Mouse (Mus musculus): ENCODE measurements around the gene Cby3. TPM values are rescaled to one million over a fixed set of nuclear protein-coding genes. Genes with fewer than 3 reads are reported as not detected.
A peak's percentile ranks its signal among the peaks of the same experiment; 100 is the strongest.
"Not testable (repeated sequence)": the region's sequence is repeated elsewhere in the genome, so short reads cannot be mapped to it uniquely, and the experiment has no call there.

The Cby3 gene
- polyA plus RNA-seq, 1 experiment from 2014 or later: 0.53 TPM

DNA sequence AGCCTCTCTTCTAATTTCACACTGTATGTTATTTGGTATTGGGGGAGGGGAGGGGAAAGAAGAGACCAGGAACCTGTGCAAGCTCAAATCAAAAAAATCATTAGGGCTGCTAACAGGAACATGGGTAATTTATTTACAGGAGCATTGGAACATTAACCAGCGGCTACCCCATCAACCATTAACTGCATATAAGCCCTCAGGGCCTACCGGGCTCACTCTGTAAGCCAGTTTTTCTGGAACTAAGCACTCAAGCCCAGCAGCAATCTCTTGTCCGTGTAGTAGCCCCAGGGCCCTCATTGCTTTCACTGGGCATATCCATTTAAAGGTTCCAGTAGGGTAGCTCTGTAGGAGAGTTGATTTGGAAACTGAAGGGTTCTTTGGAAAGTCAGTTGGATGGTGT lies 589 bp downstream of the Cby3 start:
- no peak for TF ChIP-seq EP300 (IDR thresholded peaks at IDR 0.05)
- TF ChIP-seq CTCF (IDR thresholded peaks at IDR 0.05): no peak
- H3K4me2 ChIP-seq (replicated peaks; ENCODE audit: low read depth, low read length): no peak overlapping the region
- no peaks in the 10 kb centered on the region for H3K4me1 ChIP-seq (ENCODE audit: insufficient read depth, low read depth, low read length)
- H3K27ac ChIP-seq (ENCODE audit: low read length): no peak overlapping the region
- 67% methylated on average over 3 of the region's 3 CpGs for WGBS
- no peaks in the 10 kb centered on the region; the same call in 1 of the 2 replicates for H3K27me3 ChIP-seq (replicated peaks; ENCODE audit: insufficient read depth, low read length)
- no peaks in the 10 kb centered on the region for H3K9me3 ChIP-seq (ENCODE audit: low read length)
- no peak for DNase-seq (ENCODE audit: low spot score)
- no peak for ATAC-seq
- no peak overlapping the region for H3K4me3 ChIP-seq (ENCODE audit: low read depth, low read length)
- H3K9ac ChIP-seq (replicated peaks; ENCODE audit: low read depth): no peak overlapping the region
- H3K36me3 ChIP-seq (ENCODE audit: insufficient read depth, low read length): no peaks in the 10 kb centered on the region

- ATAC-seq: no peak
- no peak overlapping the region for H3K27ac ChIP-seq (ENCODE audit: low read length)
Measured at GRCm38 (mm10) chr11:50355395-50355794, 1.1 kb downstream of the Cby3 start.

GRCm38 (mm10) chr11:50358950-50359861 lies 4.9 kb downstream of the Cby3 start:
- WGBS: 1% methylated on average over 73 of the region's 74 CpGs
- Histone ChIP-seq H3K36me3 (ENCODE audit: insufficient read depth, low read length) (no peaks in the 10 kb centered on the region), H3K27me3 (replicated peaks; ENCODE audit: insufficient read depth, low read length) (no peaks in the 10 kb centered on the region; the same call in 1 of the 2 replicates), H3K9me3 (ENCODE audit: low read length) (no peaks in the 10 kb centered on the region), H3K9ac (replicated peaks; ENCODE audit: low read depth) (0 out of 2 replicates have a peak overlapping the region, but pooled peaks have one; percentile 12), H3K4me1 (ENCODE audit: insufficient read depth, low read depth, low read length) (no peaks in the 10 kb centered on the region), H3K4me3 (ENCODE audit: low read depth, low read length) (peak overlapping the region; percentile 54), H3K27ac (ENCODE audit: low read length) (no peak overlapping the region), H3K4me2 (replicated peaks; ENCODE audit: low read depth, low read length) (peak overlapping the region; percentile 93)
- DNase-seq (ENCODE audit: low spot score) (peak; percentile 58), ATAC-seq (peak; percentile 76)
- TF ChIP-seq EP300 (IDR thresholded peaks at IDR 0.05): no peak

More at GRCm38 (mm10) chr11:50355395-50355794, 1.1 kb downstream of the Cby3 start:
- no peak overlapping the region for H3K4me2 ChIP-seq (replicated peaks; ENCODE audit: low read depth, low read length)
- H3K4me1 ChIP-seq (ENCODE audit: insufficient read depth, low read depth, low read length): no peaks in the 10 kb centered on the region
- no peaks in the 10 kb centered on the region for H3K9me3 ChIP-seq (ENCODE audit: low read length)
- no peak for DNase-seq (ENCODE audit: low spot score)
- no peak overlapping the region for H3K4me3 ChIP-seq (ENCODE audit: low read depth, low read length)
- TF ChIP-seq EP300 (IDR thresholded peaks at IDR 0.05) (no peak), CTCF (IDR thresholded peaks at IDR 0.05) (no peak)
- no peaks in the 10 kb centered on the region for H3K36me3 ChIP-seq (ENCODE audit: insufficient read depth, low read length)
- 71% methylated on average over 1 of the region's 1 CpGs for WGBS
- no peaks in the 10 kb centered on the region; the same call in 1 of the 2 replicates for H3K27me3 ChIP-seq (replicated peaks; ENCODE audit: insufficient read depth, low read length)
- no peak overlapping the region for H3K9ac ChIP-seq (replicated peaks; ENCODE audit: low read depth)

DNA sequence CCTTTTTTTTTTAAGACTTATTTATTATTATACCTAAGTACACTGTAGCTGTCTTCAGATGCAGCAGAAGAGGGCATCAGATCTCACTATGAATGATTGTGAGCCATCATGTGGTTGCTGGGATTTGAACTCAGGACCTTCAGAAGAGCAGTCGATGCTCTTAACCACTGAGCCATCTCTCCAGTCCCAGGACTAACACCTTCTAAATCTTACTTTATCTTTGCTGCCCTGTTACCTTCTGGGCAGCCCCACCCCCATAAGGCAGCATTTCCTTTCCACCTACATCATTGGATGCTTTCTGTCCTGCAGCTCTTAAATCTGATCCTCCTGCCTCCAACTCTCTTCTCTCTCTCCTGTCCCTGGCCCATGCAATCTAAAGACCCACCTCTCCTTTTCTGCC lies 7.0 kb downstream of the Cby3 start:
- not testable (repeated sequence) for H3K4me1 ChIP-seq (ENCODE audit: insufficient read depth, low read depth, low read length); ATAC-seq; DNase-seq (ENCODE audit: low spot score); H3K4me3 ChIP-seq (ENCODE audit: low read depth, low read length); H3K27me3 ChIP-seq (replicated peaks; ENCODE audit: insufficient read depth, low read length); H3K4me2 ChIP-seq (replicated peaks; ENCODE audit: low read depth, low read length); H3K9me3 ChIP-seq (ENCODE audit: low read length); H3K36me3 ChIP-seq (ENCODE audit: insufficient read depth, low read length); H3K9ac ChIP-seq (replicated peaks; ENCODE audit: low read depth); H3K27ac ChIP-seq (ENCODE audit: low read length)
- 64% methylated on average over 1 of the region's 1 CpGs for WGBS

GRCm38 (mm10) chr11:50364548-50364947 lies 10.3 kb downstream of the Cby3 start:
- ATAC-seq (peak; percentile 66), DNase-seq (ENCODE audit: low spot score) (peak; percentile 85)
- Histone ChIP-seq H3K4me2 (replicated peaks; ENCODE audit: low read depth, low read length) (no peak overlapping the region), H3K4me3 (ENCODE audit: low read depth, low read length) (no peak overlapping the region), H3K9me3 (ENCODE audit: low read length) (no peaks in the 10 kb centered on the region), H3K36me3 (ENCODE audit: insufficient read depth, low read length) (no peaks in the 10 kb centered on the region), H3K4me1 (ENCODE audit: insufficient read depth, low read depth, low read length) (no peaks in the 10 kb centered on the region), H3K27me3 (replicated peaks; ENCODE audit: insufficient read depth, low read length) (no peaks in the 10 kb centered on the region; the same call in 1 of the 2 replicates), H3K9ac (replicated peaks; ENCODE audit: low read depth) (no peak overlapping the region), H3K27ac (ENCODE audit: low read length) (no peak overlapping the region)
- WGBS: 4% methylated on average over 4 of the region's 4 CpGs
- TF ChIP-seq EP300 (IDR thresholded peaks at IDR 0.05) (no peak), CTCF (IDR thresholded peaks at IDR 0.05) (peak; percentile 92)

DNA sequence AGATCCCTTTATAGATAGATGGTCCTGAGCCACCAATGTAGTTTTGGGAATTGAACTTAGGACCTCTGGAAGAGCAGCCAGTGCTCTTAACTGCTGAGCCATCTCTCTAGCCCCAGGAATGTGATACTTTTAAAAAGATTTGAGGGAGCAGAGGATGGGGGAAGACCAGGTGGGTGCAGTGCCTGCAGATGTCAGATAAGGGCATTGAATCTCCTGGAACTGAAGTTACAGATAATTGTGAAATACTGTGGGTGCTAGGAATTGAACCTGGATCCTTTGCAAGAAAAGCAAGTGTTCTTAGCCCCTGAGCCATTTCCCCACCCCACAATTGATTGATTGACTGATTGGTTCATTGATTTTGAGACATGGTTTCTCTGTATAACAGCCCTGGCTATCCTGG lies 11.1 kb downstream of the Cby3 start:
- ATAC-seq: no peak
- Histone ChIP-seq H3K4me1 (ENCODE audit: insufficient read depth, low read depth, low read length) (no peaks in the 10 kb centered on the region), H3K36me3 (ENCODE audit: insufficient read depth, low read length) (no peaks in the 10 kb centered on the region), H3K4me3 (ENCODE audit: low read depth, low read length) (no peak overlapping the region), H3K27me3 (replicated peaks; ENCODE audit: insufficient read depth, low read length) (no peaks in the 10 kb centered on the region), H3K27ac (ENCODE audit: low read length) (no peak overlapping the region), H3K4me2 (replicated peaks; ENCODE audit: low read depth, low read length) (no peak overlapping the region), H3K9me3 (ENCODE audit: low read length) (no peaks in the 10 kb centered on the region), H3K9ac (replicated peaks; ENCODE audit: low read depth) (no peak overlapping the region)
- no peak for DNase-seq (ENCODE audit: low spot score)
- TF ChIP-seq EP300 (IDR thresholded peaks at IDR 0.05) (no peak), CTCF (IDR thresholded peaks at IDR 0.05) (no peak)
